Mouse (Mus musculus) gastrocnemius, adult 2 months (tissue): ENCODE measurements at regions not wholly inside any gene's neighbourhood (a gene's known extent, or its start where the extent isn't known, plus 50 kb on each side); places are given as distances from the start of the nearest gene placed in this dataset.
"Not testable (repeated sequence)": the region's sequence is repeated elsewhere in the genome, so short reads cannot be mapped to it uniquely, and the experiment has no call there.

Source experiments
- DNase-seq: peaks from one replicate; pipeline ENCODE4 v3.0.0; 2022
- H3K27ac ChIP-seq: fragments of 200-600 bp; 2 replicates; pipeline ENCODE4 v1.8.1; 2022; ENCODE audit warnings: mild to moderate bottlenecking
- H3K4me3 ChIP-seq: fragments of 200-600 bp; 2 replicates; pipeline ENCODE4 v1.8.1; 2022; ENCODE audit warnings: mild to moderate bottlenecking, moderate library complexity
- CTCF ChIP-seq: fragments of 200-600 bp; IDR thresholded peaks from 2 replicates; pipeline ENCODE4 v1.8.1; 2022; ENCODE audit warnings: antibody characterized with exemption, mild to moderate bottlenecking, moderate library complexity
- intact Hi-C: fragments of 180-260 bp; cut with DNase I; formaldehyde crosslinking; loops from one replicate; pipeline ENCODE4 v1.15.1; 2025

- Histone ChIP-seq H3K4me3 (no peak overlapping the region), H3K27ac (no peak overlapping the region)
- intact Hi-C loops, result no loop called here
- no peak for DNase-seq
- TF ChIP-seq CTCF, result no peak
These were observed 195.1 kb downstream of the Cetn3 start for GRCm38 (mm10) chr13:81978003-81978402.

GRCm38 (mm10) chr13:81979289-81979688 is 196.4 kb downstream of the Cetn3 start:
- Histone ChIP-seq H3K4me3 (no peak overlapping the region), H3K27ac (no peak overlapping the region)
- DNase-seq, result no peak
- TF ChIP-seq CTCF, result no peak
- intact Hi-C loops, result no loop called here

- TF ChIP-seq CTCF, result no peak
- H3K27ac ChIP-seq, result no peak overlapping the region
- no peak overlapping the region for H3K4me3 ChIP-seq
- DNase-seq, result no peak
- intact Hi-C loops, result no loop called here
These were observed 197.2 kb downstream of the Cetn3 start for GRCm38 (mm10) chr13:81980094-81980493.

- TF ChIP-seq CTCF, result no peak
- no peak overlapping the region for H3K4me3 ChIP-seq
- no peak for DNase-seq
- H3K27ac ChIP-seq, result no peak overlapping the region
- intact Hi-C loops, result no loop called here
These were observed 199.6 kb downstream of the Cetn3 start for GRCm38 (mm10) chr13:81982491-81982890.

GRCm38 (mm10) chr13:82000681-82001212 is 217.9 kb downstream of the Cetn3 start:
- no peak for DNase-seq
- TF ChIP-seq CTCF, result no peak
- intact Hi-C loops, result no loop called here
- Histone ChIP-seq H3K4me3 (no peak overlapping the region), H3K27ac (no peak overlapping the region)

- Histone ChIP-seq H3K27ac (no peak overlapping the region), H3K4me3 (no peak overlapping the region)
- DNase-seq, result no peak
- no peak for TF ChIP-seq CTCF
- intact Hi-C loops, result no loop called here
These were observed 223.3 kb downstream of the Cetn3 start for GRCm38 (mm10) chr13:82005929-82006726.

GRCm38 (mm10) chr13:82007222-82007621 is 224.3 kb downstream of the Cetn3 start:
- no peak for TF ChIP-seq CTCF
- no peak for DNase-seq
- no peak overlapping the region for H3K27ac ChIP-seq
- H3K4me3 ChIP-seq, result no peak overlapping the region
- intact Hi-C loops, result no loop called here

- DNase-seq, result no peak
- TF ChIP-seq CTCF, result peak; percentile 30; the same call in 1 of the 2 replicates
- no peak overlapping the region for H3K4me3 ChIP-seq
- intact Hi-C loops, result no loop called here
- no peak overlapping the region for H3K27ac ChIP-seq
These were observed 256.7 kb downstream of the Cetn3 start for GRCm38 (mm10) chr13:82039623-82040022.

- Histone ChIP-seq H3K4me3 (no peak overlapping the region), H3K27ac (peak overlapping the region; percentile 44; the same call in 1 of the 2 replicates)
- DNase-seq, result no peak
- intact Hi-C loops, result no loop called here
- no peak for TF ChIP-seq CTCF
These were observed 275.4 kb downstream of the Cetn3 start for GRCm38 (mm10) chr13:82058131-82058731.

GRCm38 (mm10) chr13:82058872-82059271 is 276.0 kb downstream of the Cetn3 start:
- peak overlapping the region; percentile 63 for H3K27ac ChIP-seq
- H3K4me3 ChIP-seq, result no peak overlapping the region
- peak; percentile 21 for DNase-seq
- no peak for TF ChIP-seq CTCF
- intact Hi-C loops, result no loop called here

- Histone ChIP-seq H3K4me3 (no peak overlapping the region), H3K27ac (peak overlapping the region; percentile 63)
- no peak for TF ChIP-seq CTCF
- intact Hi-C loops, result no loop called here
- DNase-seq, result peak; percentile 32
These were observed 276.6 kb downstream of the Cetn3 start for GRCm38 (mm10) chr13:82059498-82059897.

- H3K4me3 ChIP-seq, H3K27ac ChIP-seq, DNase-seq, intact Hi-C loops: not testable (repeated sequence)
These were observed 281.0 kb downstream of the Cetn3 start for GRCm38 (mm10) chr13:82063880-82064279.

- Histone ChIP-seq H3K27ac (no peak overlapping the region), H3K4me3 (no peak overlapping the region)
- DNase-seq, result no peak
- TF ChIP-seq CTCF, result no peak
- intact Hi-C loops, result no loop called here
These were observed 283.3 kb downstream of the Cetn3 start for GRCm38 (mm10) chr13:82066174-82066573.
